Mouse (Mus musculus) midbrain, embryonic 16.5 days (tissue): ENCODE data around the gene Fuca2. TPM values are rescaled to one million over a fixed set of nuclear protein-coding genes. Genes with fewer than 3 reads are reported as not detected.
A peak's percentile ranks its signal among the peaks of the same experiment; 100 is the strongest.

Experiments
- ATAC-seq: fragments of 200-750 bp; cut with Nextera tagmentation; 2 replicates; pipeline ENCODE4 v1.8.0; 2017; ENCODE audit warnings: moderate TSS enrichment
- H3K27ac ChIP-seq: fragments of 300-500 bp; sonication (generic); 2 replicates; pipeline ENCODE4 v1.5.1; 2014; ENCODE audit warnings: mild to moderate bottlenecking, low read length, mixed read lengths
- H3K27me3 ChIP-seq: fragments of 300-500 bp; sonication (generic); 2 replicates; pipeline ENCODE4 v1.6.1; 2014; ENCODE audit warnings: low read depth, low read length, mixed read lengths; ENCODE audit not compliant: control insufficient read depth, insufficient read depth
- H3K36me3 ChIP-seq: fragments of 300-500 bp; sonication (generic); 2 replicates; pipeline ENCODE4 v1.6.1; 2014; ENCODE audit warnings: mild to moderate bottlenecking, low read length, moderate library complexity, mixed read lengths; ENCODE audit not compliant: control insufficient read depth, insufficient read depth
- H3K4me1 ChIP-seq: fragments of 300-500 bp; sonication (generic); 2 replicates; pipeline ENCODE4 v1.6.1; 2014; ENCODE audit warnings: mild to moderate bottlenecking, low read length, mixed read lengths; ENCODE audit not compliant: control insufficient read depth, insufficient read depth
- H3K4me2 ChIP-seq: fragments of 300-500 bp; sonication (generic); 2 replicates; pipeline ENCODE4 v1.6.1; 2014; ENCODE audit warnings: mild to moderate bottlenecking, low read length, mixed read lengths
- H3K4me3 ChIP-seq: fragments of 300-500 bp; sonication (generic); 2 replicates; pipeline ENCODE4 v1.5.1; 2014; ENCODE audit warnings: low read depth, mild to moderate bottlenecking, low read length, moderate library complexity, mixed read lengths
- H3K9ac ChIP-seq: fragments of 300-500 bp; sonication (generic); 2 replicates; pipeline ENCODE4 v1.6.1; 2014; ENCODE audit warnings: low read depth, low read length, mixed read lengths
- H3K9me3 ChIP-seq: fragments of 300-500 bp; sonication (generic); replicated peaks from 2 replicates; pipeline ENCODE4 v1.6.1; 2014; ENCODE audit warnings: mild to moderate bottlenecking, low read length, mixed read lengths; ENCODE audit not compliant: control insufficient read depth, poor library complexity, severe bottlenecking
- WGBS: fragments of 180-500 bp; shearing (Covaris S2); extraction: QIAGEN DNeasy Blood & Tissue Kit; methylation state at CpG from one replicate; pipeline ENCODE4 v1.1.7; 2014; 5-methylcytosine and 5-hydroxymethylcytosine counted together
- polyA plus RNA-seq: library from polyadenylated mRNA; unstranded; fragments of >200 nt; fragmentation: Nextera tagmentation; extraction: Ambion mirVana; gene quantifications from 2 replicates; pipeline ENCODE4 v1.2.1, GENCODE M21; 2015

The Fuca2 gene
- polyA plus RNA-seq, 1 experiment from 2014 or later = 55.2 TPM

DNA sequence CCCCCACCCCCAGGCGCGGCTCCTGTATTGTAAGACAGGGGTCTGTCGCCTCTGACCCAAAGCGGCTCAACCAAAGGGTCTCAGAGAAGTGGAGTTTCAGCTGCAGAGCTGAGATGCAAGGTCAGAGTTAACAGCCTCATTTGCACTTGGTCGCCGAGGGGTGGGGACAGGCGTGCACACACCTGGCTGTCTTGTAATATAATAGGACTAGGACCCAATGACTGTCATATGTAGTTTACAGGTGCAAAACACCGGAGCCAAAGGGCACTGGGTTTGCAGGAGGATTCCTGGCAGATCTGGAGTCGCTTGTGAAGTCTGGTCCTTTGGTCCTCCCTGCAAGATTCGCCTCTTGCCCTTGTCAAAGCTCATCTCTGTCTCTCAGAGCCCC, 24.8 kb upstream of the Fuca2 start:
- H3K9me3 ChIP-seq = no peaks in the 10 kb centered on the region
- no peak overlapping the region for H3K27ac ChIP-seq
- 4% methylated on average over 10 of the region's 10 CpGs for WGBS
- peak overlapping the region; percentile 72 for H3K4me3 ChIP-seq
- H3K9ac ChIP-seq = peak overlapping the region; percentile 75
- H3K36me3 ChIP-seq = no peaks in the 10 kb centered on the region
- ATAC-seq = peak; percentile 46
- H3K4me1 ChIP-seq = no peaks in the 10 kb centered on the region
- peaks cover 7% of the 10 kb centered on the region for H3K27me3 ChIP-seq
- H3K4me2 ChIP-seq = peak overlapping the region; percentile 96

DNA sequence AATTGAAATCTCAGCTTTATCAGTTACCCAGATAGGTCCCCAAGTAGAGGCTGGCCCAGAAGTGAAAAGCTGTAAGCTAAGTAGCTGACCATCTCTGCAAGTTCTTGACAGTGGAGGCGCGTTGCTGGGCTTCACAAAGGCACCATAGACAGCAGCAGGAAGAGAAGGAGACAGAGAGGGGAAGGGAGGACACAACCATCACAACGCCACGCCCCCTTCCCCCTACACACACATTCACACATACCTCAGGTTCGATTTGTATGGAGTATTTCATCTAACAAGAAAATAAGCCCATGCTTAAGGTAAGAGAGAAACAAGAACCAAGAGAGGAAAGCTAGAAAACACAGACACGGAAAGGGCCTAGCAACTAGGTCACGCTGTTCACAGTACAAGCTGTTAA, 24.2 kb upstream of the Fuca2 start:
- 39% methylated on average over 7 of the region's 7 CpGs for WGBS
- H3K27me3 ChIP-seq = peaks cover 7% of the 10 kb centered on the region
- H3K4me2 ChIP-seq = no peak overlapping the region
- H3K27ac ChIP-seq = no peak overlapping the region
- H3K4me1 ChIP-seq = no peaks in the 10 kb centered on the region
- H3K9me3 ChIP-seq = no peaks in the 10 kb centered on the region
- no peaks in the 10 kb centered on the region for H3K36me3 ChIP-seq
- no peak for ATAC-seq
- no peak overlapping the region for H3K4me3 ChIP-seq
- no peak overlapping the region for H3K9ac ChIP-seq

DNA sequence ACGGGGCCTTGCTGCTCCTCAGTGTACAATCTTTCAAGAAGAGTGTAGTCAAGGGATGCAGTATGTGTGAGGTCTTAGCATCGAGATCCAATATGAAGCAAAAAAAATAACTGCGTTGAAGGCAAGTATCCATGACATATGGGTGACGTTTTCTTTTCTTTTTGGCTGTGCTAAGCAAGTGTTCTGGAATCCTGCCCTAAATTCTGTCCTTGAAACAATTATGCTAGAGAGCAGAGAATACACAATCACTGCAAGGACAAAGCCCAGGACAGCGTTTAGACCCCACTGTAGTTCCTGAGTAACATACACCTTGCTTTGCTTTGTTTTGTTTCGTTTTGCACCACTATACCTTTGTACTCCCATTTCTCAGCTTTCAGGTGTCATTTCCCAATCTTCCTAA, 20.0 kb upstream of the Fuca2 start:
- peaks cover 6% of the 10 kb centered on the region; the same call in 1 of the 2 replicates for H3K4me1 ChIP-seq
- no peak overlapping the region for H3K9ac ChIP-seq
- H3K4me2 ChIP-seq = no peak overlapping the region
- peaks cover 3% of the 10 kb centered on the region for H3K27me3 ChIP-seq
- no peaks in the 10 kb centered on the region for H3K36me3 ChIP-seq
- no peaks in the 10 kb centered on the region for H3K9me3 ChIP-seq
- WGBS = 83% methylated on average over 6 of the region's 6 CpGs
- no peak overlapping the region for H3K4me3 ChIP-seq
- H3K27ac ChIP-seq = no peak overlapping the region
- ATAC-seq = no peak

- no peaks in the 10 kb centered on the region for H3K9me3 ChIP-seq
- H3K4me1 ChIP-seq = peaks cover 6% of the 10 kb centered on the region; the same call in 1 of the 2 replicates
- 49% methylated on average over 4 of the region's 4 CpGs for WGBS
- H3K36me3 ChIP-seq = no peaks in the 10 kb centered on the region
- no peak for ATAC-seq
- no peaks in the 10 kb centered on the region for H3K27me3 ChIP-seq
- H3K9ac ChIP-seq = no peak overlapping the region
- H3K4me2 ChIP-seq = no peak overlapping the region
- H3K4me3 ChIP-seq = no peak overlapping the region
- no peak overlapping the region for H3K27ac ChIP-seq
Measured at GRCm38 (mm10) chr10:13485958-13486357, 13.4 kb upstream of the Fuca2 start.

GRCm38 (mm10) chr10:13489671-13490070, 9.7 kb upstream of the Fuca2 start:
- H3K4me1 ChIP-seq = no peaks in the 10 kb centered on the region
- ATAC-seq = no peak
- no peaks in the 10 kb centered on the region for H3K27me3 ChIP-seq
- H3K36me3 ChIP-seq = no peaks in the 10 kb centered on the region
- WGBS = 94% methylated on average over 6 of the region's 6 CpGs
- no peak overlapping the region for H3K4me2 ChIP-seq
- no peak overlapping the region for H3K27ac ChIP-seq
- no peak overlapping the region for H3K9ac ChIP-seq
- no peaks in the 10 kb centered on the region for H3K9me3 ChIP-seq
- no peak overlapping the region for H3K4me3 ChIP-seq

DNA sequence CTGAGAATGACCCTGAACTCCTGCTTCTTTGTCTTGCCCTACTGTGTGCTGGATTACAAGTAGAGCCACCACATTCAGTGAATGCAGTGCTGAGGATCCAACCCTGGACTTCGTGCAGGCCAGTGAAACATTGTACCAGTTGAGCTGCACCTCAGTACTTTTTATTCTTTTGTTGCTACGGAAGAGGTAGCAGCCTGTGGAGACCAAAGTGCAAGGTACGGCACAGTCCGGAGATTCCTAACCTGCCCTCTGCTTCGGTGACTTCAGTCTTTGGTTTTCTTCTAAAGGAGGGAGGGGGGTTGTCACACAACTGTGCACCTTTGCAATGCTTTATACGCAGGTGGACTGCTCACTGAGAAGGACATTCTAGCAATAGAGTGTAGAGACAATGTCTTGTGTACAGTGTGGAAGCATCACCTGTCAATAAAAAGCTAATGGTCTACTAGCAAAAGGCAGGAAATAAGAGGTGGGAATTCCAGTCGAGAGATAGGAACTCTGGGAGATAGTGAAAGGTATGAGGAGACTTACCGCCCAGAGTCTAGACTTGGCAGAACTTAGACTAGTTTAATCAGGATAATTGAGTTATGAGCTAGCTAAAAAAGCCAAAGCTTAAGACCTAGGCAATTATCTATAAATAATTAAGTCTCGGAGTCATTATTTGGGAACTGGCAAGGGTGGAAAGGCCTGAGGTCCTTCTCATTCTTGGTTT, 5.2 kb upstream of the Fuca2 start:
- H3K9ac ChIP-seq = no peak overlapping the region
- H3K27ac ChIP-seq = no peak overlapping the region
- no peaks in the 10 kb centered on the region for H3K27me3 ChIP-seq
- no peak overlapping the region for H3K4me2 ChIP-seq
- H3K9me3 ChIP-seq = no peaks in the 10 kb centered on the region
- no peaks in the 10 kb centered on the region for H3K36me3 ChIP-seq
- no peaks in the 10 kb centered on the region for H3K4me1 ChIP-seq
- no peak for ATAC-seq
- no peak overlapping the region for H3K4me3 ChIP-seq
- 90% methylated on average over 9 of the region's 9 CpGs for WGBS

DNA sequence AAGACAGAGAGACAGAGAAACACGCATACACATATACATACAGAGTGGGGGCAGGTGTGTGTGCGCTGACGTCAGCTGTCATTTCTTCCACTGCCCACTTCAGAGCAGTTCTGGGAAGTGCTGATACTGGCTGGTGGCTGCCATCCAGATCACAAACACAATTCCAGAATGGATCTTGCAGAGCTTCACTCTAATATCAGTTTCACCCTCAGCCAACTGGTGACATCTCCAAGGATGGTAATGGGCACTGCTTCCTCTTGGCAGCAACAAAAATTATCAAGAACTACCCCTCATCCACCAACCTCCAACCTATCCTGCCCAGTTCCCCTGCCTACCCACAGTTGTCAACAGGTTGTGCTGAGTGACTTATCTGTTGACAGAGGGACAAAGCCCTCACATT, 3.0 kb upstream of the Fuca2 start:
- Histone ChIP-seq H3K27me3 (no peaks in the 10 kb centered on the region), H3K9ac (no peak overlapping the region), H3K9me3 (no peaks in the 10 kb centered on the region), H3K36me3 (no peaks in the 10 kb centered on the region), H3K4me3 (no peak overlapping the region), H3K4me1 (no peaks in the 10 kb centered on the region), H3K4me2 (no peak overlapping the region), H3K27ac (no peak overlapping the region)
- WGBS = 96% methylated on average over 3 of the region's 3 CpGs
- ATAC-seq = no peak

DNA sequence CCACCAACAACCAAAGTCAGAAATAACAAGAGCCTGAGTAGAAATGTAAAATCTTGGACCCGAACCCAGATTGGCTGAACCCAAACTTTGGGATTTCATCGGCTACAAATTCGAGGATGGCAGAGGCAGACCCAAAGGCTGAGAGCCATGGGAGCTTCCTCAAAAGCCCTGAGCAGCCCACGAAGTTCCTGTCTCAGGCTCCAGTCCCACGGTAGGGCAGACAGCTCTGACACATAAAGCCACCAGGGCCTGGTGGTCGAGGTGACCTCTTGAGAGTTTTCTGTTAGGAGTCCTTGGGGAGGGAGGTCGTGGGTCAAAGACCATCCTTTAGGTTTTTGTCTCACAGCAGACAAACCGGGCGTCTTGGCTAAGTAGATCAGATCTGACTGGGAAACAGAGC, 1.1 kb downstream of the Fuca2 start:
- peak overlapping the region; percentile 61 for H3K4me2 ChIP-seq
- peak overlapping the region; percentile 79; the same call in 1 of the 2 replicates for H3K9ac ChIP-seq
- H3K4me3 ChIP-seq = peak overlapping the region; percentile 66
- no peaks in the 10 kb centered on the region for H3K9me3 ChIP-seq
- peaks cover 10% of the 10 kb centered on the region for H3K4me1 ChIP-seq
- H3K27me3 ChIP-seq = no peaks in the 10 kb centered on the region
- 42% methylated on average over 9 of the region's 9 CpGs for WGBS
- peaks cover 2% of the 10 kb centered on the region; the same call in 1 of the 2 replicates for H3K36me3 ChIP-seq
- no peak overlapping the region for H3K27ac ChIP-seq
- peak; percentile 16; the same call in 1 of the 2 replicates for ATAC-seq

- Histone ChIP-seq H3K27ac (no peak overlapping the region), H3K36me3 (peaks cover 7% of the 10 kb centered on the region), H3K4me1 (peaks cover 10% of the 10 kb centered on the region), H3K4me3 (peak overlapping the region; percentile 66), H3K4me2 (peak overlapping the region; percentile 61), H3K9me3 (no peaks in the 10 kb centered on the region), H3K27me3 (no peaks in the 10 kb centered on the region), H3K9ac (peak overlapping the region; percentile 79)
- 0% methylated on average over 22 of the region's 30 CpGs for WGBS
- ATAC-seq = peak; percentile 95
Measured at GRCm38 (mm10) chr10:13500938-13501496, 1.7 kb downstream of the Fuca2 start.
